Mouse (Mus musculus): Measurements from ENCODE around the gene Camk2d.

GRCm38 (mm10) chr3:126575927-126576326 lies 20.2 kb upstream of the Camk2d start:
- no peak for TF ChIP-seq POLR2A (IDR thresholded peaks at IDR 0.05; ENCODE audit: control insufficient read depth, low read depth, low read length)
- no peak for TF ChIP-seq CTCF (IDR thresholded peaks at IDR 0.05; ENCODE audit: control insufficient read depth, insufficient read depth, insufficient replicate concordance, low read depth, low read length)
